Mouse (Mus musculus) embryonic facial prominence, embryonic 11.5 days (tissue): ENCODE data around the gene Avp. TPM values are rescaled to one million over a fixed set of nuclear protein-coding genes. Genes with fewer than 3 reads are reported as not detected.

Experiments used
- ATAC-seq: fragments of 200-750 bp; cut with Nextera tagmentation; replicated peaks from 2 replicates; pipeline ENCODE4 v1.8.0; 2017; ENCODE audit warnings: low read depth; ENCODE audit not compliant: insufficient number of reproducible peaks, low FRiP score, low TSS enrichment
- DNase-seq: peaks from one replicate; pipeline ENCODE4 v3.0.0-alpha.2; 2015; ENCODE audit warnings: low spot score
- H3K27ac ChIP-seq: fragments of 300-500 bp; sonication (generic); replicated peaks from 2 replicates; pipeline ENCODE4 v1.5.1; 2014; ENCODE audit warnings: mild to moderate bottlenecking, low read depth, low read length, control low read depth
- H3K27me3 ChIP-seq: fragments of 300-500 bp; sonication (generic); 2 replicates; pipeline ENCODE4 v1.6.1; 2014; ENCODE audit warnings: mild to moderate bottlenecking, low read length, moderate library complexity, mixed read lengths; ENCODE audit not compliant: control insufficient read depth, insufficient read depth
- H3K36me3 ChIP-seq: fragments of 300-500 bp; sonication (generic); replicated peaks from 2 replicates; pipeline ENCODE4 v1.6.1; 2014; ENCODE audit warnings: low read depth, mild to moderate bottlenecking, low read length, moderate library complexity, mixed read lengths; ENCODE audit not compliant: control insufficient read depth, insufficient read depth
- H3K4me1 ChIP-seq: fragments of 300-500 bp; sonication (generic); 2 replicates; pipeline ENCODE4 v1.6.1; 2014; ENCODE audit warnings: low read length, mixed read lengths; ENCODE audit not compliant: control insufficient read depth, insufficient read depth
- H3K4me2 ChIP-seq: fragments of 300-500 bp; sonication (generic); 2 replicates; pipeline ENCODE4 v1.6.1; 2014; ENCODE audit warnings: low read depth, mild to moderate bottlenecking, control low read depth, low read length, moderate library complexity
- H3K4me3 ChIP-seq: fragments of 300-500 bp; sonication (generic); 2 replicates; pipeline ENCODE4 v1.5.1; 2014; ENCODE audit warnings: low read depth, low read length, control low read depth
- H3K9ac ChIP-seq: fragments of 300-500 bp; sonication (generic); replicated peaks from 2 replicates; pipeline ENCODE4 v1.6.1; 2014; ENCODE audit warnings: mild to moderate bottlenecking, control low read depth, low read length
- H3K9me3 ChIP-seq: fragments of 300-500 bp; sonication (generic); replicated peaks from 2 replicates; pipeline ENCODE4 v1.6.1; 2016; ENCODE audit warnings: mild to moderate bottlenecking, low read length, inconsistent platforms, mixed read lengths; ENCODE audit not compliant: control insufficient read depth
- WGBS: fragments of 180-500 bp; shearing (Covaris S2); extraction: QIAGEN DNeasy Blood & Tissue Kit; methylation state at CpG from one replicate; pipeline ENCODE4 v1.1.7; 2014; 5-methylcytosine and 5-hydroxymethylcytosine counted together
- polyA plus RNA-seq: library from polyadenylated mRNA; unstranded; fragments of >200 nt; fragmentation: Nextera tagmentation; extraction: Ambion mirVana; gene quantifications from 2 replicates; pipeline ENCODE4 v1.2.1, GENCODE M21; 2014

Avp gene
- polyA plus RNA-seq, 1 experiment from 2014 or later, result not detected

DNA sequence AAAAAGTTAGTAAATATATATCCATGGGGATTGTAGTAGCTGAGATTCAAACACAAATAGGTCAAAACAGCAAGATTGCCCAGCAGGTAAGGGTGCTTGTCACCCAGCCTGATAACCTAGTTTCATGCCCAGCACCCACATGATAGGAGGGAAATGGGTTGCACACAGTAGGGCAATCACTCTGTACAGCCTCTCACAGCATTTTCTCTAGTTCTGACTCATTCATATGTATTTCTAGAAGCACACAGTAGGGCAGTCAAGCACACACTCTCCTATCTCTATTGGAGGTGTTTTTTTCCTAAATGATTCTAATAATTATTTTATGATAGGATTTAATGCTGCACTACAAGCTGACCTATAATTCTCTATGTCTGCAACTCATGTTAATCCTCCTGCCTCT is 12.4 kb downstream of the Avp start:
- Histone ChIP-seq H3K9me3 (no peaks in the 10 kb centered on the region), H3K9ac (no peak overlapping the region), H3K27me3 (no peaks in the 10 kb centered on the region; the same call in none of the 2 replicates), H3K4me2 (no peak overlapping the region), H3K4me1 (no peaks in the 10 kb centered on the region), H3K4me3 (no peak overlapping the region), H3K36me3 (no peaks in the 10 kb centered on the region), H3K27ac (no peak overlapping the region)
- ATAC-seq, result no peak
- DNase-seq, result no peak

DNA sequence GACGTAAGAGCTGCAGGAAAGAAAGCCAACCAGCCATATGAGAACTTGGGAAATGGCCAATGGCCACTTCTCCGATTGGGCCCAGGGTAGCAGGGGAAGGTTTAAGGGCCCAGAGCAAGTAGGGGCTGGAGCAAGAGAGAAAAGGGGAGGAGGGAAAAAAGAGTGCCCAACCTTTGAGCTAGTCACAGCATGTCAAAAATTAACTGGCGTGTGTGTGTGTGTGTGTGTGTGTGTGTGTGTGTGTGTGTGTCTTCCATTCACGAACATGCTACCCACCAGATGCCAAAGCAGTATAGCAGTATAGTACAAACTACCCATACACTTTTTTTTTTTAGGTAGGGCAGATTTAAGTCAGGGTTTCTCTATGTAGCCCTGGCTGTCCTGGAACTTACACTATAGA is 13.4 kb downstream of the Avp start:
- no peaks in the 10 kb centered on the region for H3K9me3 ChIP-seq
- ATAC-seq, result no peak
- DNase-seq, result no peak
- H3K27me3 ChIP-seq, result no peaks in the 10 kb centered on the region; the same call in 1 of the 2 replicates
- H3K4me3 ChIP-seq, result no peak overlapping the region
- no peaks in the 10 kb centered on the region for H3K4me1 ChIP-seq
- 81% methylated on average over 4 of the region's 4 CpGs for WGBS
- no peak overlapping the region for H3K4me2 ChIP-seq
- H3K36me3 ChIP-seq, result no peaks in the 10 kb centered on the region
- H3K27ac ChIP-seq, result no peak overlapping the region
- no peak overlapping the region for H3K9ac ChIP-seq

DNA sequence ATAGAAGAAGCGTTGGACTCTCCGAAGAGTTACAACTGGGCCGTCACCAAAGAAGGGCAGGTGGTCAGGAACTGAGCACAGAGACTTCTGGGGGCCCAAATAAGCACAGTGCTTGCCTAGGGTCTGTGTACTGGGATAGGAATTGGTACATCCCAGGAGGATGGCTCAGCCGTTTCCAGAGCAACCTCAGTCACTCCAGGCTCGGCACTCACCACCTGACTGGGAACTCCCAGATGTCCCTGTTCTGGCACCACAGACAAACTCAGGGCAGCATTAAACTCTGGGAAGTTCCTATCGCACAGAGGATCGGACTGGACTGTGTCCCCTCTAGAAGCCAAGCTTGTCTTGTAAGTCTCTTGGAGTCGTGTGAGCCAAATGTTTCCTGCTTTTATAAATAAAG is 17.4 kb downstream of the Avp start:
- Histone ChIP-seq H3K4me2 (no peak overlapping the region; the same call in none of the 2 replicates), H3K27ac (no peak overlapping the region), H3K4me1 (no peaks in the 10 kb centered on the region), H3K9ac (no peak overlapping the region), H3K9me3 (no peaks in the 10 kb centered on the region), H3K27me3 (no peaks in the 10 kb centered on the region), H3K36me3 (no peaks in the 10 kb centered on the region), H3K4me3 (no peak overlapping the region)
- 82% methylated on average over 8 of the region's 8 CpGs for WGBS
- ATAC-seq (no peak), DNase-seq (no peak)

DNA sequence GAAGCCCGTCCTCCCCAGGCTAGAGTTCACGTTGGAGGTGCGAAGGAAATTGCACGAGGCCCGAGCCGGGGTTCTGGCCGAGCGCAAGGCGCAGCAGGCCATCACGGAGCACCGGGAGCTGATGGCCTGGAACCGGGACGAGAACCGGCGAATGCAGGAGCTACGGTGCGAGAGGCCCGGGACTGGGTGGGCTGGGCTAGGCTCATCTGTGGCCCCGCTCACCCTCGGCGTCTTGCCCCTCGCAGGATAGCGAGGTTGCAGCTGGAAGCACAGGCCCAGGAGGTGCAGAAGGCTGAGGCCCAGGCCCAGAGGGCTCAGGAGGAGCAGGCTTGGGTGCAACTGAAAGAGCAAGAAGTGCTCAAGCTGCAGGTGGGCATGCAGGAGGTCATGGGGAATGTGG is 18.3 kb downstream of the Avp start:
- H3K36me3 ChIP-seq, result no peaks in the 10 kb centered on the region
- DNase-seq (no peak), ATAC-seq (peak; percentile 15; the same call in 1 of the 2 replicates)
- H3K4me2 ChIP-seq, result peak overlapping the region; percentile 85
- no peaks in the 10 kb centered on the region for H3K4me1 ChIP-seq
- peak overlapping the region; percentile 86 for H3K9ac ChIP-seq
- WGBS, result under 1% methylated on average over 23 of the region's 23 CpGs
- H3K9me3 ChIP-seq, result no peaks in the 10 kb centered on the region
- H3K4me3 ChIP-seq, result peak overlapping the region; percentile 78
- no peak overlapping the region for H3K27ac ChIP-seq
- H3K27me3 ChIP-seq, result no peaks in the 10 kb centered on the region

DNA sequence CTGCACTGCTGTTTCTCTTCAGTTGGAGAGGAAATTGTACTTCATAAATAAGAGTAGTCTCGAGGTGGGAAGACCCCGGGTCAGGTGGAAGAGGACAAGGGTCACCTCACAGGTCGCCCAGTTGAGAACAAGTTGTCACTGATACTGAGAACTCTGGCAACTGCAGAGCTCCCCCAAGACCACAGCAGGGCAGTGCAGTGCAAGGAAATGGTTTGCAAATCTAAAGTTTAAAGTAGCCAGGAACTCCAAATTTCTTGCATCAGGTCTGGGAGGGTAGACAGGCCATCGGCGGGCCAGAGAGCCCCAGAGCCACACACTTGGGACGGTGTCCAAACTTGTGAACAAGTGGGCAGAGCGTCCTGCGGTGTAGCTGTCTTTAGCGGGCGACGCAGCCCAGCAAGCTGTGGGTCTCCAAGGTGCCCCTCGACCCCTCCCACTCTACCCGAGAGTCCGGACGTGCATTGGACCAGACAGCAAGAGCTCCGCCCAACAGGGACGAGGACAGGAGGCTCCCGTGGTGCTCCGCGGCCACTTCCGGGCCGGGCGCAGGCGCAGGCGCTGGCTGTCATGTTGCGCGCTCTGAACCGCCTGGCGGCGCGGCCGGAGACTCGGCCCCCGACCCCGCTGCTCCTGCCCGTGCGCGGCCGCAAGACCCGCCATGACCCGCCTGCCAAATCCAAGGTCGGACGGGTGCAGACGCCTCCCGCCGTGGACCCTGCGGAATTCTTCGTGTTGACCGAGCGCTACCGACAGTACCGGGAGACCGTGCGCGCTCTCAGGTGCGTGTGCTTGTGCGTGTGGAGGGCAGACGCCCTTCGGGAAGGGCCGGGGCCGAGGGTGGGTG is 18.9 kb downstream of the Avp start, which contains the start of gene Mrps26:
Mrps26 (plus strand) TSS at position 531 of the 844 bp plus-strand sequence.
- ATAC-seq (peak; percentile 98), DNase-seq (peak; percentile 95)
- Histone ChIP-seq H3K4me3 (peak within 1 kb of the TSS; percentile 78), H3K9ac (peak within 1 kb of the TSS; percentile 86), H3K27me3 (no peaks in the 10 kb centered on the region), H3K4me1 (no peaks in the 10 kb centered on the region), H3K36me3 (no peaks in the 10 kb centered on the region), H3K4me2 (peak within 1 kb of the TSS; percentile 85), H3K27ac (no peak within 1 kb of the TSS; the same call in 1 of the 2 replicates), H3K9me3 (no peaks in the 10 kb centered on the region)
- WGBS, result under 1% methylated on average over 61 of the region's 61 CpGs

DNA sequence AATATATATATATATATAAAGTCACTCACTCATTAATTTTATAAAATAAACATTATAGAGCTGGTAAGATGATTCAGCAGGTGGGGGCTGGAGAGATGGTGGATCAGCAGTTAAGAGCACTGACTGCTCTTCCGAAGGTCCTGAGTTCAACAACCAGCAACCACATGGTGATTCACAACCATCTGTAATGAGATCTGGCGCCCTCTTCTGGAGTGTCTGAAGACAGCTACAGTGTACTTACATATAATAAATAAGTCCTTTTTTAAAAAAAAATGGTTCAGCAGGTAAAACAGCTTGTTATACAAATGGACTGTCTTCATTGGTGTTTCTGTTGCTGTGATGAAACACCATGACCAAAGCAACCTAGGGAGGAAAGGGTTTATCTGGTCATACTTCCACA is 24.3 kb downstream of the Avp start:
- DNase-seq, result no peak
- Histone ChIP-seq H3K4me2 (no peak overlapping the region), H3K27me3 (no peaks in the 10 kb centered on the region), H3K36me3 (no peaks in the 10 kb centered on the region), H3K9ac (no peak overlapping the region), H3K9me3 (no peaks in the 10 kb centered on the region), H3K27ac (no peak overlapping the region), H3K4me3 (no peak overlapping the region), H3K4me1 (no peaks in the 10 kb centered on the region)
- ATAC-seq, result no peak
- WGBS, result 66% methylated on average over 2 of the region's 2 CpGs

DNA sequence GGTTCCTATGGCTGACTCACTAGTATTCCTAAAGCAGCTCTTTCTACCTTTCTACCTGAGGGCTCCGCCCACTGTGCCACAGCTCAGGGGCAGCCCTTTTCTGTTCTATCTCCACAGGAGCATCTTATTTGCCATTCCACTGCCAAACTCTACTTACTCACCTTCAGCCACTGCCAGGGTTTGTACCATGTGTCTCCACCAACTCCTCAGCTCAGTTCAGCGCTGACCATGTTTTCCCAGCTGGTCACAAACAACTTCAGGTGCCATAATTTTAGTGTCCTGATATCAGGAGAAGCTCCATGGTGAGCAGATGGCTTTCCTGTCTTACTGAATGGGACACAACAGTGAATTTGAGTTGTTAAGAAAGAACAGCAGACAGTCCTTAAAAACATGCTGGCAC is 24.9 kb downstream of the Avp start:
- no peak overlapping the region for H3K27ac ChIP-seq
- H3K9me3 ChIP-seq, result no peaks in the 10 kb centered on the region
- H3K36me3 ChIP-seq, result no peaks in the 10 kb centered on the region
- no peak overlapping the region for H3K4me2 ChIP-seq
- DNase-seq (no peak), ATAC-seq (no peak)
- no peaks in the 10 kb centered on the region for H3K4me1 ChIP-seq
- no peak overlapping the region for H3K4me3 ChIP-seq
- no peak overlapping the region for H3K9ac ChIP-seq
- no peaks in the 10 kb centered on the region for H3K27me3 ChIP-seq
- WGBS, result 98% methylated on average over 2 of the region's 2 CpGs

DNA sequence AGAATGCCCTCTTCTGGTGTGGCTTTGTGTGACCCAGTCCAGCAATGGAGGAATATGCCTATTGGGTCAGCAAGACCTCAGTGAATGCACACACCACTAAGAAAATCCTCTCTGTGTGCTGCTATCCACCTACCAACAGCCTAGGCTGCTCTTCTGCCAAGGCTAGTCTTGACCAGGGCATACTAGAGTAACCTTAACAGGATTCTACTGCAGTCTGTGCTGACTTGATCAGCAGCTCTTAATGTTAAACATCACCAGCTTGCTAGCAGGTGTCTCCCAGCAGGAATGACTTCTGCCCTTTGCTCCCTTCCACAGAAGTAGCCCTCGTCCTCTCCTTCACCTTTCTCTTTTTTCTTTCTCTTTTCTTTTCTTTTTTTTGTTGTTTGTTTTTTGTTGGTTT is 26.1 kb downstream of the Avp start:
- 87% methylated on average over 1 of the region's 1 CpGs for WGBS
- Histone ChIP-seq H3K4me3 (no peak overlapping the region), H3K36me3 (no peaks in the 10 kb centered on the region), H3K9me3 (no peaks in the 10 kb centered on the region), H3K4me2 (no peak overlapping the region), H3K27ac (no peak overlapping the region), H3K9ac (no peak overlapping the region), H3K4me1 (no peaks in the 10 kb centered on the region), H3K27me3 (no peaks in the 10 kb centered on the region)
- ATAC-seq (no peak), DNase-seq (no peak)
